Mouse (Mus musculus): ENCODE data around the gene Cenpb.

DNA sequence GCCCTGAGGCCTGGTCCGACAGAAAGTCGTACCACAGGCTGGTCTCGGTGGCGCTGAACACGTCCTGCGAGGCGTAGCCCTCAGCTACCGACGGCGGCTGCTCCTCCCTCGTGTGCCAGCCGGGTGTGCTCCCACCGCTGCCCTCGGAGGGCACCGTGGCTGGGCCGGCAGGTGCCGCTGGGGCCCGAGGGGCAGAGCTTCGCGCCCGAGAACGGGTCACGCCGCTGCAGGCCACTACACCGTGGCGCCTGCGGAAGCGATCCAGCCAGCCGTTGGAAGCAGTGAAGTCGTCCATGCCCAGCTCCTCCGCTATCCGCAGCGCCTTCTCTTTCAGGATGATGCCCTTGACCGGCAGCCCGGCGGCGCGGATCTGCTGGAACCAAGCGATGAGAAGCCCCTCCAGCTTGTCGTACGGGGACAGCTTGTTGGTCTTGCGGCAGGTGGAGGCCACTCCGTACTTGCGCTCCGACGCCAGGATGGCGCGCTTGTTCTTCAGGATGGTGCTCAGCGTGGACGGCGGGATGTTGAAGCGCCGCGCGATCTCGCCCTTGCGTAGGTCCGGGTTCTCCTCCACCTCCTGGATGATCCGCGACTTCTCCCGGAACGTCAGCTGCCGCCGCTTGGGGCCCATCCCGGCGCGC, 501 bp downstream of the Cenpb start:
- TF ChIP-seq CTCF (conservative IDR thresholded peaks at IDR 0.05; ENCODE audit: insufficient read depth, insufficient read length, low read depth, low read length) (no peak), POLR2A (IDR thresholded peaks at IDR 0.05; ENCODE audit: low read depth, low read length) (no peak)
